In genomic region chr12:76073066-76073826, GRCm38 (mm10) we compare ENCODE assay signal across 13 mouse cellular contexts.
DNase-seq lines count a peak whose midpoint lies in the region; ATAC-seq lines count a peak whose summit lies in the region.
"Had no signal": no experiment of that assay in that cellular context is flagged by ENCODE, and none has a peak within 500 bp of the region (broad histone marks: within the 10 kb centered on the region; RNA-seq: fewer than 3 reads in every experiment).

No protein-coding gene starts in this region.

- no peak for ATAC-seq in hindbrain, embryonic 14.5 days (ENCODE audit: low FRiP score)
- no peak for ATAC-seq in limb, embryonic 12.5 days (ENCODE audit: insufficient number of reproducible peaks, insufficient read depth, low FRiP score, low TSS enrichment, low read depth)

- no peaks in the 10 kb centered on the region for H3K9me3 ChIP-seq in hindbrain, embryonic 10.5 days
- no peaks in the 10 kb centered on the region for H3K9me3 ChIP-seq in hindbrain, embryonic 14.5 days (ENCODE audit: control insufficient read depth, low read length)
- no peaks in the 10 kb centered on the region for H3K9me3 ChIP-seq in limb, embryonic 12.5 days

- H3K27me3 ChIP-seq in hindbrain, embryonic 10.5 days (ENCODE audit: insufficient read depth, poor library complexity, severe bottlenecking): no peaks in the 10 kb centered on the region
- no peaks in the 10 kb centered on the region for H3K27me3 ChIP-seq in hindbrain, embryonic 14.5 days (ENCODE audit: control insufficient read depth, insufficient read depth, low read length)
- no peaks in the 10 kb centered on the region for H3K27me3 ChIP-seq in limb, embryonic 12.5 days

- H3K36me3 ChIP-seq in hindbrain, embryonic 10.5 days: peaks cover 61% of the 10 kb centered on the region
- peaks cover 16% of the 10 kb centered on the region for H3K36me3 ChIP-seq in hindbrain, embryonic 14.5 days (replicated peaks; ENCODE audit: control insufficient read depth, insufficient read depth)
- peaks cover 45% of the 10 kb centered on the region for H3K36me3 ChIP-seq in limb, embryonic 12.5 days

- peak overlapping the region; percentile 88 for H3K27ac ChIP-seq in hindbrain, embryonic 10.5 days
- no peak overlapping the region for H3K27ac ChIP-seq in hindbrain, embryonic 14.5 days
- H3K27ac ChIP-seq in limb, embryonic 12.5 days: peak overlapping the region; percentile 80; the same call in 1 of the 2 replicates

- H3K4me2 ChIP-seq in hindbrain, embryonic 14.5 days (replicated peaks): no peak overlapping the region
- H3K4me2 ChIP-seq in limb, embryonic 12.5 days: peak overlapping the region; percentile 58

- peak overlapping the region; percentile 48 for H3K4me3 ChIP-seq in hindbrain, embryonic 10.5 days
- H3K4me3 ChIP-seq in hindbrain, embryonic 14.5 days (replicated peaks; ENCODE audit: low read length): no peak overlapping the region
- peak overlapping the region; percentile 47 for H3K4me3 ChIP-seq in limb, embryonic 12.5 days (replicated peaks)

- DNase-seq in hindbrain, embryonic 10.5 days (ENCODE audit: low spot score): peak; percentile 37
- no peak for DNase-seq in hindbrain, embryonic 14.5 days (ENCODE audit: low spot score)
- DNase-seq in NIH3T3 (ENCODE audit: low read depth): peak; percentile 32
- DNase-seq in embryo, embryonic 10.5 days (ENCODE audit: low spot score): peak; percentile 81
- DNase-seq in right cerebral cortex, postnatal 10 days (ENCODE audit: low spot score in 2 of 2): no peak
- no peak for DNase-seq in thymus, postnatal 0 days (ENCODE audit: low spot score)
- DNase-seq in Muller cell, postnatal 12 days (ENCODE audit: inconsistent ontology term): no peak
- DNase-seq: adrenal gland, postnatal 14 days; cerebellum, postnatal 14 days; gastrocnemius, postnatal 10 days; kidney, adult 8-10 months; spleen, adult 18-20 months had no signal

- H3K4me1 ChIP-seq in hindbrain, embryonic 10.5 days (replicated peaks): peaks cover 28% of the 10 kb centered on the region
- H3K4me1 ChIP-seq in hindbrain, embryonic 14.5 days (replicated peaks; ENCODE audit: control insufficient read depth, insufficient read depth, low read length): 0 out of 2 replicates have a peak, but pooled peaks cover 6% of the 10 kb centered on the region
- H3K4me1 ChIP-seq in limb, embryonic 12.5 days (replicated peaks): peaks cover 24% of the 10 kb centered on the region

- 4% methylated on average over 13 of the region's 13 CpGs for WGBS in hindbrain, embryonic 10.5 days
- WGBS in hindbrain, embryonic 14.5 days: 14% methylated on average over 13 of the region's 13 CpGs
- WGBS in limb, embryonic 12.5 days: 5% methylated on average over 13 of the region's 13 CpGs

- no peak overlapping the region for H3K9ac ChIP-seq in hindbrain, embryonic 14.5 days
- H3K9ac ChIP-seq in limb, embryonic 12.5 days (replicated peaks): peak overlapping the region; percentile 44

Comparison
In these comparisons a context has a peak if more than half of its experiments do, and no peak if none do; other contexts are left out.
1. DNase-seq: peak in hindbrain, embryonic 10.5 days (single experiment), NIH3T3 (single experiment) and embryo, embryonic 10.5 days (single experiment); none in hindbrain, embryonic 14.5 days (single experiment), right cerebral cortex, postnatal 10 days (0 of 2), thymus, postnatal 0 days (single experiment) and Muller cell, postnatal 12 days (single experiment).